Mouse (Mus musculus) liver, postnatal 0 days (tissue): ENCODE measurements around the gene Rmdn2. TPM values are rescaled to one million over a fixed set of nuclear protein-coding genes. Genes with fewer than 3 reads are reported as not detected.

ENCODE experiments used
- ATAC-seq: fragments of 200-750 bp; cut with Nextera tagmentation; 2 replicates; pipeline ENCODE4 v1.8.0; 2017; ENCODE audit warnings: mild to moderate bottlenecking, moderate library complexity
- DNase-seq: peaks from one replicate; pipeline ENCODE4 v3.0.0-alpha.2; 2016
- H3K27ac ChIP-seq: fragments of 300-500 bp; sonication (generic); 2 replicates; pipeline ENCODE4 v1.5.1; 2014; ENCODE audit warnings: antibody characterized with exemption, moderate library complexity, mild to moderate bottlenecking, low read depth
- H3K27me3 ChIP-seq: fragments of 300-500 bp; sonication (generic); 2 replicates; pipeline ENCODE4 v1.6.1; 2014; ENCODE audit warnings: low read length, control low read depth, mixed read lengths; ENCODE audit not compliant: insufficient read depth
- H3K36me3 ChIP-seq: fragments of 300-500 bp; sonication (generic); replicated peaks from 2 replicates; pipeline ENCODE4 v1.6.1; 2014; ENCODE audit warnings: mild to moderate bottlenecking, control low read depth, low read length, moderate library complexity, mixed read lengths; ENCODE audit not compliant: insufficient read depth
- H3K4me1 ChIP-seq: fragments of 300-500 bp; sonication (generic); 2 replicates; pipeline ENCODE4 v1.6.1; 2014; ENCODE audit warnings: antibody characterized with exemption, mild to moderate bottlenecking, control low read depth; ENCODE audit not compliant: insufficient read depth
- H3K4me2 ChIP-seq: fragments of 300-500 bp; sonication (generic); 2 replicates; pipeline ENCODE4 v1.6.1; 2014; ENCODE audit warnings: low read depth, mild to moderate bottlenecking, low read length, moderate library complexity, mixed read lengths
- H3K4me3 ChIP-seq: fragments of 300-500 bp; sonication (generic); 2 replicates; pipeline ENCODE4 v1.5.1; 2014; ENCODE audit warnings: low read depth, low read length
- H3K9ac ChIP-seq: fragments of 300-500 bp; sonication (generic); replicated peaks from 2 replicates; pipeline ENCODE4 v1.6.1; 2014; ENCODE audit warnings: mild to moderate bottlenecking, moderate library complexity
- H3K9me3 ChIP-seq: fragments of 300-500 bp; sonication (generic); 2 replicates; pipeline ENCODE4 v1.6.1; 2016; ENCODE audit warnings: mild to moderate bottlenecking, control low read depth, low read length, mixed read lengths
- CTCF ChIP-seq: sonication (generic); IDR thresholded peaks from 2 replicates; pipeline ENCODE4 v1.5.1; 2016; ENCODE audit warnings: antibody characterized with exemption, low read depth
- EP300 ChIP-seq: IDR thresholded peaks from 2 replicates; pipeline ENCODE4 v1.6.1; 2016; ENCODE audit warnings: antibody characterized with exemption, low read depth, mild to moderate bottlenecking
- WGBS: fragments of 180-500 bp; shearing (Covaris S2); extraction: QIAGEN DNeasy Blood & Tissue Kit; methylation state at CpG from one replicate; pipeline ENCODE4 v1.1.7; 2014; ENCODE audit not compliant: insufficient replicate concordance; 5-methylcytosine and 5-hydroxymethylcytosine counted together
- polyA plus RNA-seq: library from polyadenylated mRNA; unstranded; fragments of >200 nt; fragmentation: Nextera tagmentation; extraction: Ambion mirVana; gene quantifications from 2 replicates; pipeline ENCODE4 v1.2.1, GENCODE M21; 2015

Gene Rmdn2
- polyA plus RNA-seq, 1 experiment from 2014 or later: 11.2 TPM

DNA sequence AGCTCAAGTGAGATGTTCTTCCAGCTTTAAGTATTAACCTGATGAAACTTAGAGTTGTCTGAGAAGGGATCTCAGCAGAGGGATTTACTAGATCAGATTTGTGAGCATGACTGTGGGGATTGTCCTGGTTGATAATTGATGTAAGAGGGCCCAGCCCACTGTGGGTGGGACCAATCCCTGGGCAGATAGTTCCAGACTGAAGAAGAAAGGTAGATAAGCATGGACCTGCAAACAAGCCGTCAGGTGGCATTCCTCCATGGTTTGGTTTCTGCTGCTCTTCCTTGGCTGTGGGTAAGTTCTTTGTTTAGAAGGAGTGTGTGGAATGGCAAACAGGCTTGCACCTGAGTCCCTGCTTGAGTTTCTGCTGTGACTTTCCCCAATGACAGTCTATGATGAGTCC lies 41.5 kb downstream of the Rmdn2 start:
- TF ChIP-seq CTCF: no peak
- no peak for TF ChIP-seq EP300
- no peak overlapping the region for H3K4me3 ChIP-seq
- H3K4me2 ChIP-seq: no peak overlapping the region
- DNase-seq (no peak), ATAC-seq (no peak)
- no peak overlapping the region for H3K9ac ChIP-seq
- 0 out of 2 replicates have a peak, but pooled peaks cover 3% of the 10 kb centered on the region for H3K36me3 ChIP-seq
- no peaks in the 10 kb centered on the region for H3K9me3 ChIP-seq
- no peak overlapping the region for H3K27ac ChIP-seq
- H3K4me1 ChIP-seq: no peaks in the 10 kb centered on the region
- WGBS: 39% methylated on average over 1 of the region's 1 CpGs
- H3K27me3 ChIP-seq: no peaks in the 10 kb centered on the region

GRCm38 (mm10) chr17:79654187-79654586 lies 42.5 kb downstream of the Rmdn2 start:
- DNase-seq (no peak), ATAC-seq (no peak)
- H3K36me3 ChIP-seq: 0 out of 2 replicates have a peak, but pooled peaks cover 3% of the 10 kb centered on the region
- no peaks in the 10 kb centered on the region for H3K4me1 ChIP-seq
- no peaks in the 10 kb centered on the region for H3K9me3 ChIP-seq
- H3K27ac ChIP-seq: no peak overlapping the region
- TF ChIP-seq CTCF (no peak), EP300 (no peak)
- no peaks in the 10 kb centered on the region for H3K27me3 ChIP-seq
- H3K9ac ChIP-seq: no peak overlapping the region
- WGBS: 75% methylated on average over 3 of the region's 3 CpGs
- H3K4me3 ChIP-seq: no peak overlapping the region
- no peak overlapping the region for H3K4me2 ChIP-seq

GRCm38 (mm10) chr17:79657785-79658184 lies 46.1 kb downstream of the Rmdn2 start:
- Histone ChIP-seq H3K4me2 (no peak overlapping the region), H3K4me3 (no peak overlapping the region), H3K27ac (no peak overlapping the region), H3K9me3 (no peaks in the 10 kb centered on the region), H3K4me1 (no peaks in the 10 kb centered on the region), H3K36me3 (0 out of 2 replicates have a peak, but pooled peaks cover under 1% of the 10 kb centered on the region), H3K9ac (no peak overlapping the region), H3K27me3 (no peaks in the 10 kb centered on the region)
- no peak for ATAC-seq
- WGBS: 65% methylated on average over 9 of the region's 9 CpGs
- TF ChIP-seq EP300 (no peak), CTCF (no peak)
- no peak for DNase-seq

- DNase-seq (no peak), ATAC-seq (peak; percentile 75)
- Histone ChIP-seq H3K27ac (no peak overlapping the region), H3K4me1 (no peaks in the 10 kb centered on the region), H3K4me3 (no peak overlapping the region), H3K27me3 (no peaks in the 10 kb centered on the region), H3K36me3 (no peaks in the 10 kb centered on the region), H3K9me3 (no peaks in the 10 kb centered on the region), H3K4me2 (no peak overlapping the region), H3K9ac (no peak overlapping the region)
- TF ChIP-seq EP300 (no peak), CTCF (no peak)
- WGBS: 28% methylated on average over 3 of the region's 3 CpGs
Measured at GRCm38 (mm10) chr17:79658452-79658851, 46.8 kb downstream of the Rmdn2 start.

DNA sequence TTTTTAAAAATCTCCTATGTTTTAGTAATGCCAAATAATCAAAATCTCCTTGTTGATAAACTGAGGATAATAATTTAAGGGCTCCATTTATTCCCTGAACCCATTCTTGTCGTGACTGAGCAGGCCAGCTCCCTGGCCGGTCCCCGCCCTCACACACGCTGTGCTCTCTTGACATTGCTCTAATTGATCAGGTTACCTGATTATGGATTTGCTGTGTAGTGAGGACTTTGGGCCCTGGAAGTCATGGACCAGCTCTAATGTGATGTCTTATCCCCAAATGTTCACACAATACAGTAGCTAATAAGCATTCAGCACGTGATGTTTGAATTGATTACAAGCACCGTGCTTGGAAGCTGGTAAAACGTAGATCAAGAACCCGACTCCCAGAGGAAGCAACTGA lies 47.2 kb downstream of the Rmdn2 start:
- Histone ChIP-seq H3K27me3 (no peaks in the 10 kb centered on the region), H3K9ac (no peak overlapping the region), H3K36me3 (no peaks in the 10 kb centered on the region), H3K4me2 (no peak overlapping the region), H3K4me3 (no peak overlapping the region), H3K9me3 (no peaks in the 10 kb centered on the region), H3K4me1 (no peaks in the 10 kb centered on the region), H3K27ac (no peak overlapping the region)
- ATAC-seq (peak; percentile 76), DNase-seq (no peak)
- TF ChIP-seq EP300 (no peak), CTCF (no peak)
- 52% methylated on average over 8 of the region's 8 CpGs for WGBS

DNA sequence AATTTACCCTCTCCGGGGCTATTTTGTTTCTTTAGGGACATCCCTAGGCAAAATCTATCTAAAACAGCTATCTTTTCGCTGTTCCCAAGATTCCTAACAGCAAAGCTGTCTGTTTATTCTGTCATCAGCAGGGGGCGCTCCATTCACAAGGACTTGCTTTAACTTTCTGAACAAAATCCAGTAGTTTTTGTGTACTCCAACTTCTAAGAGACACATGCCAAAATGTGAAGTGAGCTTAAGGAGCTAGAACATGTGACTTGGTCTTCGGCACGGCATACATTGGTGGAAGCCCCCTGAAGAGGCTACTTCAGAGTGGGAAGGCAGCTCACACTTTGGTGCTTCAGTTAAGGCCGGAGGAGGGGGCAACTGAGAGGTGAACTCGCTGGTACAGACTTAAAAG lies 49.7 kb downstream of the Rmdn2 start:
- ATAC-seq: no peak
- 48% methylated on average over 7 of the region's 7 CpGs for WGBS
- no peaks in the 10 kb centered on the region for H3K36me3 ChIP-seq

DNA sequence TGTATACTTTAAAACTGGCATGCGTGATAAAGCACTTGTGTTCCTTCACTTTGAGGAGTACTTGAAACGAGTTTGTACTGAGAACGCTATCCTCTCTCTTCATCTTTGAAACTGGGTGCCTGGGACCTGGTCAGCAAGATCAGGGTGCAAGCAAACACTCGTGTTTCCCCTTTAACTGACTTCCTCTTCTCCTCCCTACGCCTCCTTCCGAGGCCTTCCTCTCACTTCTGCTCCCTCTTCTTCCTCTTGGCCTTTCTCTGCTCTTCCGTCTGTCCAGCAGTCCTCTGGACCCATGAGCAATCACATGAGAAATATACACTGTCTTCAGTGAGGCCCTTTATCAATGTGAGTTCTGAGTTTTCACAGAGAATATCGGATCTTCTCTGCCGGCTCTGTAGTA lies 50.2 kb downstream of the Rmdn2 start:
- Histone ChIP-seq H3K4me2 (no peak overlapping the region), H3K9ac (no peak overlapping the region), H3K36me3 (no peaks in the 10 kb centered on the region), H3K4me3 (no peak overlapping the region), H3K9me3 (no peaks in the 10 kb centered on the region), H3K27ac (no peak overlapping the region), H3K27me3 (no peaks in the 10 kb centered on the region), H3K4me1 (no peaks in the 10 kb centered on the region)
- TF ChIP-seq EP300: no peak
- WGBS: 57% methylated on average over 9 of the region's 9 CpGs
- DNase-seq (no peak), ATAC-seq (no peak)

More for the DNA sequence above, 49.7 kb downstream of the Rmdn2 start:
- TF ChIP-seq EP300 (no peak), CTCF (peak; percentile 75)
- Histone ChIP-seq H3K4me1 (no peaks in the 10 kb centered on the region), H3K4me2 (no peak overlapping the region), H3K9me3 (no peaks in the 10 kb centered on the region), H3K9ac (no peak overlapping the region), H3K4me3 (no peak overlapping the region), H3K27me3 (no peaks in the 10 kb centered on the region), H3K27ac (no peak overlapping the region)
- DNase-seq: peak; percentile 57
